Mouse (Mus musculus) stomach, postnatal 0 days (tissue): ENCODE measurements around the gene Relb. TPM values are rescaled to one million over a fixed set of nuclear protein-coding genes. Genes with fewer than 3 reads are reported as not detected.

Experiments
- ATAC-seq: fragments of 200-750 bp; cut with Nextera tagmentation; 2 replicates; pipeline ENCODE4 v1.8.0; 2017; ENCODE audit not compliant: low FRiP score, low TSS enrichment
- DNase-seq: peaks from one replicate; pipeline ENCODE4 v3.0.0-alpha.2; 2016; ENCODE audit warnings: low spot score
- H3K27ac ChIP-seq: fragments of 300-500 bp; sonication (generic); replicated peaks from 2 replicates; pipeline ENCODE4 v1.5.1; 2014; ENCODE audit warnings: mild to moderate bottlenecking, control low read depth
- H3K27me3 ChIP-seq: fragments of 300-500 bp; sonication (generic); 2 replicates; pipeline ENCODE4 v1.6.1; 2014; ENCODE audit warnings: low read length; ENCODE audit not compliant: control insufficient read depth, insufficient read depth
- H3K36me3 ChIP-seq: fragments of 300-500 bp; sonication (generic); 2 replicates; pipeline ENCODE4 v1.6.1; 2014; ENCODE audit warnings: low read length, mixed read lengths; ENCODE audit not compliant: control insufficient read depth, insufficient read depth
- H3K4me1 ChIP-seq: fragments of 300-500 bp; sonication (generic); replicated peaks from 2 replicates; pipeline ENCODE4 v1.6.1; 2014; ENCODE audit warnings: antibody characterized with exemption; ENCODE audit not compliant: control insufficient read depth, insufficient read depth
- H3K4me2 ChIP-seq: fragments of 300-500 bp; sonication (generic); replicated peaks from 2 replicates; pipeline ENCODE4 v1.6.1; 2014; ENCODE audit warnings: low read depth, mild to moderate bottlenecking, control low read depth, moderate library complexity
- H3K4me3 ChIP-seq: fragments of 300-500 bp; sonication (generic); 2 replicates; pipeline ENCODE4 v1.5.1; 2014; ENCODE audit warnings: low read depth, low read length, control low read depth
- H3K9ac ChIP-seq: fragments of 300-500 bp; sonication (generic); 2 replicates; pipeline ENCODE4 v1.6.1; 2014; ENCODE audit warnings: mild to moderate bottlenecking, low read length, control low read depth, mixed read lengths
- H3K9me3 ChIP-seq: fragments of 300-500 bp; sonication (generic); 2 replicates; pipeline ENCODE4 v1.6.1; 2016; ENCODE audit warnings: low read length; ENCODE audit not compliant: control insufficient read depth
- CTCF ChIP-seq: IDR thresholded peaks from 2 replicates; pipeline ENCODE4 v1.5.1; 2016; ENCODE audit warnings: antibody characterized with exemption, low read depth, mild to moderate bottlenecking, moderate library complexity
- EP300 ChIP-seq: optimal IDR thresholded peaks from 2 replicates; pipeline ENCODE3; 2016; ENCODE audit warnings: antibody characterized with exemption
- WGBS: fragments of 180-500 bp; shearing (Covaris S2); extraction: QIAGEN DNeasy Blood & Tissue Kit; methylation state at CpG from one replicate; pipeline ENCODE4 v1.1.7; 2014; 5-methylcytosine and 5-hydroxymethylcytosine counted together
- polyA plus RNA-seq: library from polyadenylated mRNA; unstranded; fragments of >200 nt; fragmentation: Nextera tagmentation; extraction: Ambion mirVana; gene quantifications from 2 replicates; pipeline ENCODE4 v1.2.1, GENCODE M21; 2015

Relb gene
- polyA plus RNA-seq, 1 experiment from 2014 or later: 7.3 TPM

GRCm38 (mm10) chr7:19586269-19586668 is 43.0 kb downstream of the Relb start:
- Histone ChIP-seq H3K9me3 (no peaks in the 10 kb centered on the region), H3K27me3 (no peaks in the 10 kb centered on the region), H3K4me2 (no peak overlapping the region), H3K27ac (no peak overlapping the region), H3K4me3 (no peak overlapping the region), H3K36me3 (peaks cover 51% of the 10 kb centered on the region), H3K9ac (no peak overlapping the region), H3K4me1 (no peaks in the 10 kb centered on the region)
- 85% methylated on average over 43 of the region's 46 CpGs for WGBS
- TF ChIP-seq CTCF (no peak), EP300 (no peak)
- ATAC-seq (no peak), DNase-seq (no peak)

- peaks cover 7% of the 10 kb centered on the region for H3K4me1 ChIP-seq
- WGBS: 72% methylated on average over 8 of the region's 8 CpGs
- H3K36me3 ChIP-seq: peaks cover 19% of the 10 kb centered on the region
- no peaks in the 10 kb centered on the region for H3K9me3 ChIP-seq
- H3K27me3 ChIP-seq: no peaks in the 10 kb centered on the region
- ATAC-seq (peak; percentile 48), DNase-seq (no peak)
- no peak overlapping the region for H3K4me2 ChIP-seq
- H3K4me3 ChIP-seq: no peak overlapping the region
- no peak overlapping the region for H3K9ac ChIP-seq
- H3K27ac ChIP-seq: peak overlapping the region; percentile 61
- TF ChIP-seq EP300 (no peak), CTCF (0 out of 2 replicates have a peak, but pooled peaks have one; percentile 6)
Observed at GRCm38 (mm10) chr7:19580634-19581033, 48.6 kb downstream of the Relb start.

DNA sequence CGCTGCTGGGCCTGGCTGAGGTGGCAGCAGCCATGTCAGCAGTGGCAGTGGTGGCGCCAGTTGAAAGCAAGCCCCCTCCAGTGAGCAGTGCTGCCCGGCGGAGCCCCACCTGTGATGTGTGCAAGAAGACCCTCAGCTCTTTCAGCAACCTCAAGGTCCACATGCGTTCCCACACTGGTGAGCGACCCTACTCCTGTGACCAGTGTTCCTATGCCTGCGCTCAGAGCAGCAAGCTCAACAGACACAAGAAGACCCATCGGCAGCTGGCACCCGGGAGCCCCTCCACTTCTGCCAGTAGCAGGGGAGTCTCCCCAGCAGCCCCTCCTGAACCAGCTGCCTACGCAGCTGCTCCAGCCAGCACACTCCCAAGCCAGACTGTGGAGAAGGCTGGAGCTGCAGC is 49.5 kb downstream of the Relb start:
- ATAC-seq: no peak
- Histone ChIP-seq H3K9ac (no peak overlapping the region), H3K9me3 (no peaks in the 10 kb centered on the region), H3K4me3 (no peak overlapping the region), H3K36me3 (peaks cover 14% of the 10 kb centered on the region), H3K27me3 (no peaks in the 10 kb centered on the region), H3K4me2 (no peak overlapping the region), H3K4me1 (peaks cover 7% of the 10 kb centered on the region), H3K27ac (peak overlapping the region; percentile 61)
- TF ChIP-seq EP300 (no peak), CTCF (no peak)
- 87% methylated on average over 10 of the region's 10 CpGs for WGBS
- no peak for DNase-seq

DNA sequence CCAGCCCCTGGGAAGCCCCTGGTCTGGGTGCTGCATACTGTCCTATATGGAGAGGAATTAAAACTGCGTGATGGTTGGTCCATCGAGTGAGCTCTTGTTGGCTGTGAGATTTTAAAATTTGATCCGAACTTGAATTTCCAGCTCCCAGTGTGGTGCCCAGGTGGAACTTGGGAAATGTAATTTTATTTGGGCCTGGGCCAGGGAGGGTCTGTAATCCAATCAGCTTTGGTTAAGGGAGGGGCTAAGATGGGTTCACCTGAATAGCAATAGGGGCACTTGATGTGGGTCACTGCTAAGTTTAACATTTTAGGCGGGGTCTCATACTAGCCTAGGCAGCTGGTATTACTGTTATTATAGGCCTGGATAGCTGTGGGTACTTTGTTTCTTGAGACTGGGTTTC is 50.8 kb downstream of the Relb start:
- Histone ChIP-seq H3K27me3 (no peaks in the 10 kb centered on the region), H3K36me3 (peaks cover under 1% of the 10 kb centered on the region; the same call in 1 of the 2 replicates), H3K4me1 (peaks cover 7% of the 10 kb centered on the region), H3K4me2 (peak overlapping the region; percentile 71; the same call in 1 of the 2 replicates), H3K9ac (no peak overlapping the region), H3K9me3 (no peaks in the 10 kb centered on the region), H3K27ac (0 out of 2 replicates have a peak overlapping the region, but pooled peaks have one; percentile 18), H3K4me3 (0 out of 2 replicates have a peak overlapping the region, but pooled peaks have one; percentile 42)
- no peak for TF ChIP-seq EP300
- TF ChIP-seq CTCF: no peak
- no peak for DNase-seq
- ATAC-seq: no peak
- 57% methylated on average over 4 of the region's 4 CpGs for WGBS

- peaks cover 7% of the 10 kb centered on the region for H3K4me1 ChIP-seq
- peak overlapping the region; percentile 52; the same call in 1 of the 2 replicates for H3K9ac ChIP-seq
- no peaks in the 10 kb centered on the region for H3K36me3 ChIP-seq
- H3K4me3 ChIP-seq: peak overlapping the region; percentile 42
- TF ChIP-seq EP300 (no peak), CTCF (no peak)
- peak overlapping the region; percentile 18; the same call in 1 of the 2 replicates for H3K27ac ChIP-seq
- WGBS: 15% methylated on average over 10 of the region's 10 CpGs
- DNase-seq: no peak
- H3K9me3 ChIP-seq: no peaks in the 10 kb centered on the region
- no peak for ATAC-seq
- peak overlapping the region; percentile 71 for H3K4me2 ChIP-seq
- H3K27me3 ChIP-seq: no peaks in the 10 kb centered on the region
Observed at GRCm38 (mm10) chr7:19577877-19578414, 51.3 kb downstream of the Relb start.

DNA sequence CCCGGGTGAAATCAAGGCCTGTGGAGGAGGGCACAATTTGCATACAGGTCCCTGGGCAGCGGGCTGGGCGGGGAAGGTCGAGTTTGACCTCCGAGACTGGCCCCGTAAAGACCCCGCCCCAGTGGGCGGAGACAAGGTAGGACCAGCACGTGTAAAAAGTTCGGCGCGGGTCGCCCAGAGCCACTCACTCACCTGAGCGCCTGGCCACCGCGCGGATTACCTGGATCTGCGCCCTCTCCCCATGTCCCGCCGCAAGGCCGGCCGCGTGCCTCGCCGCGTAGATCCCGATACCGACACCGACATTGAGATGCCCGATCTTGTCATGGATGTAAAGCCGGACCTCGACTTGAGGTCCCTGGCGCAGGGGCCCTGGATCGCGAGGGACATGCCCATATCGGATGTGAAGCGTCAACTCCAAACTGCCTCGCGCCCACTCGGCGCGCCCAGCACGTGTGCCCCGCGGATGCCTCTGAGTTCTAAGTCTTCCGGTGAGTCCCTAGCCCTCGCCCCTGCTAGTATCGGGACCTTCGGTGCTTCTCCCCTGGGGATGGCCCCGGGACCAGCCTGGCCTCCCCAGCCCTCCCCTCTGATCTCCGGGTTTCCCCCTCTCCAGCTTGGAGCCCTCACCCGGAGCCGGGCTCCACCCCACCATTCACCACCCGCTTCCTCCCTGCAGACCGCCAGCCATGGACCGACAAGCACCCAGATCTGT is 51.9 kb downstream of the Relb start, which contains the start of the genes Zfp296 and Gemin7:
Gene Zfp296, plus strand, starts transcription at position 147 of the 712 bp plus-strand sequence.
Gene Gemin7, minus strand, starts transcription at position 455 of the 712 bp plus-strand sequence.
- H3K4me1 ChIP-seq: peaks cover 7% of the 10 kb centered on the region
- H3K27ac ChIP-seq: peak within 1 kb of the TSS; percentile 30; the same call in 1 of the 2 replicates
- H3K27me3 ChIP-seq: no peaks in the 10 kb centered on the region
- no peaks in the 10 kb centered on the region for H3K9me3 ChIP-seq
- ATAC-seq (no peak), DNase-seq (peak; percentile 41)
- peak within 1 kb of the TSS; percentile 71 for H3K4me2 ChIP-seq
- WGBS: 2% methylated on average over 52 of the region's 56 CpGs
- peak within 1 kb of the TSS; percentile 52 for H3K9ac ChIP-seq
- peak within 1 kb of the TSS; percentile 42 for H3K4me3 ChIP-seq
- H3K36me3 ChIP-seq: no peaks in the 10 kb centered on the region
- no peak for TF ChIP-seq EP300
- no peak for TF ChIP-seq CTCF
